Mouse (Mus musculus) c-Kit-positive CD71-positive TER-119-positive erythroid progenitor cells, embryonic 14.5 days (primary cell): ENCODE measurements around the gene Srsf2.
"Not testable (repeated sequence)": the region's sequence is repeated elsewhere in the genome, so short reads cannot be mapped to it uniquely, and the experiment has no call there.

Experiments used
- DNase-seq: peaks from one replicate; pipeline ENCODE4 v3.0.0-alpha.2; 2013; ENCODE audit warnings: low spot score

Srsf2 gene

GRCm38 (mm10) chr11:116853512-116853928, 626 bp upstream of the Srsf2 start:
- DNase-seq, result peak; percentile 92

- DNase-seq, result peak; percentile 71
Measured at GRCm38 (mm10) chr11:116852291-116852890, 503 bp downstream of the Srsf2 start, which contains the start of gene Mfsd11. Gene Mfsd11, plus strand, starts transcription at chr11:116852440.

- no peak for DNase-seq
Measured at GRCm38 (mm10) chr11:116851576-116852290, 1.2 kb downstream of the Srsf2 start.

GRCm38 (mm10) chr11:116850833-116851477, 1.9 kb downstream of the Srsf2 start:
- no peak for DNase-seq

GRCm38 (mm10) chr11:116850085-116850484, 2.8 kb downstream of the Srsf2 start:
- DNase-seq, result no peak

- DNase-seq, result no peak
Measured at GRCm38 (mm10) chr11:116849587-116849986, 3.3 kb downstream of the Srsf2 start.

GRCm38 (mm10) chr11:116848877-116849178, 4.1 kb downstream of the Srsf2 start:
- DNase-seq, result not testable (repeated sequence)

- no peak for DNase-seq
Measured at GRCm38 (mm10) chr11:116848086-116848876, 4.6 kb downstream of the Srsf2 start.

GRCm38 (mm10) chr11:116847187-116848085, 5.5 kb downstream of the Srsf2 start:
- no peak for DNase-seq

- no peak for DNase-seq
Measured at GRCm38 (mm10) chr11:116846593-116847181, 6.2 kb downstream of the Srsf2 start.

- peak; percentile 94 for DNase-seq
Measured at GRCm38 (mm10) chr11:116843261-116844233, 9.3 kb downstream of the Srsf2 start, which contains the start of the genes Mettl23 and Jmjd6. Gene Mettl23, plus strand, starts transcription at chr11:116843278. Gene Jmjd6, minus strand, starts transcription at chr11:116843449.

GRCm38 (mm10) chr11:116842531-116843260, 10.2 kb downstream of the Srsf2 start:
- peak; percentile 54 for DNase-seq

- DNase-seq, result no peak
Measured at GRCm38 (mm10) chr11:116840748-116841147, 12.1 kb downstream of the Srsf2 start.

- DNase-seq, result no peak
Measured at GRCm38 (mm10) chr11:116839601-116840000, 13.3 kb downstream of the Srsf2 start.

- no peak for DNase-seq
Measured at GRCm38 (mm10) chr11:116838936-116839335, 14.0 kb downstream of the Srsf2 start.

- no peak for DNase-seq
Measured at GRCm38 (mm10) chr11:116837441-116837840, 15.5 kb downstream of the Srsf2 start.

GRCm38 (mm10) chr11:116836283-116836682, 16.6 kb downstream of the Srsf2 start:
- no peak for DNase-seq

GRCm38 (mm10) chr11:116834954-116835353, 17.9 kb downstream of the Srsf2 start:
- DNase-seq, result no peak

- DNase-seq, result no peak
Measured at GRCm38 (mm10) chr11:116832172-116832685, 20.7 kb downstream of the Srsf2 start.
